Mouse (Mus musculus) stomach, postnatal 0 days (tissue): ENCODE results near the gene Gmpr.

Experiments used
- CTCF ChIP-seq: IDR thresholded peaks from 2 replicates; pipeline ENCODE4 v1.5.1; 2016; ENCODE audit warnings: antibody characterized with exemption, low read depth, mild to moderate bottlenecking, moderate library complexity
- EP300 ChIP-seq: optimal IDR thresholded peaks from 2 replicates; pipeline ENCODE3; 2016; ENCODE audit warnings: antibody characterized with exemption

- no peak for TF ChIP-seq CTCF
- TF ChIP-seq EP300 = no peak
Measured at GRCm38 (mm10) chr13:45485602-45486001, 21.6 kb upstream of the Gmpr start.
